Mouse (Mus musculus) gastrocnemius, adult 2 months (tissue): ENCODE data around the gene Napepld. TPM values are rescaled to one million over a fixed set of nuclear protein-coding genes. Genes with fewer than 3 reads are reported as not detected.
A peak's percentile ranks its signal among the peaks of the same experiment; 100 is the strongest.

Source experiments
- DNase-seq: peaks from one replicate; pipeline ENCODE4 v3.0.0; 2022
- H3K27ac ChIP-seq: fragments of 200-600 bp; 2 replicates; pipeline ENCODE4 v1.8.1; 2022; ENCODE audit warnings: mild to moderate bottlenecking
- H3K4me3 ChIP-seq: fragments of 200-600 bp; 2 replicates; pipeline ENCODE4 v1.8.1; 2022; ENCODE audit warnings: mild to moderate bottlenecking, moderate library complexity
- CTCF ChIP-seq: fragments of 200-600 bp; IDR thresholded peaks from 2 replicates; pipeline ENCODE4 v1.8.1; 2022; ENCODE audit warnings: antibody characterized with exemption, mild to moderate bottlenecking, moderate library complexity
- intact Hi-C: fragments of 180-260 bp; cut with DNase I; formaldehyde crosslinking; loops from one replicate; pipeline ENCODE4 v1.15.1; 2025
- total RNA-seq, 2 experiments: library from RNA; stranded (reverse); gene quantifications; 2 replicates each; pipeline ENCODE4 v1.2.3; 2021

Napepld gene
- total RNA-seq, 2 experiments from 2014 or later, result 9.2 to 11.3 TPM

DNA sequence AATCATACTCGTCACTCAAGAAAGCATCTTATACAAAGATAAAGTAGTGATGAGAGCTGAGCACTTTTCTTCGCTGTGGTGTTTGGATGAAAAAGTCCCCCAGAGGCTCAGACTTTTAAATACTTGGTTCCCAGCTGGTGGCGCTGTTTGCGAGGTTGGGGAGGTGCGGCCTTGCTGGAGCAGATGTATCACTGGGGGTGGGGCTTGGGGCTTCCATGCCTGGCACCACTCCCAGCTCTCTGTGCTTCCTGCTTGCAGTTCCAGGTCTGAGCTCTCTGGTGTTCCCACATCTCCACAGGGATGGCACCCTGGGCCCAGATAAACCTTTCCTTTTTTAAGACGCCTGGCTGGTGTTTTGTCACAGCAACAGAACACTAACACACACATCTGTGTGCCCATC lies 23.3 kb downstream of the Napepld start:
- intact Hi-C loops, result no loop called here
- no peak for DNase-seq
- no peak for TF ChIP-seq CTCF
- no peak overlapping the region for H3K27ac ChIP-seq
- no peak overlapping the region for H3K4me3 ChIP-seq

DNA sequence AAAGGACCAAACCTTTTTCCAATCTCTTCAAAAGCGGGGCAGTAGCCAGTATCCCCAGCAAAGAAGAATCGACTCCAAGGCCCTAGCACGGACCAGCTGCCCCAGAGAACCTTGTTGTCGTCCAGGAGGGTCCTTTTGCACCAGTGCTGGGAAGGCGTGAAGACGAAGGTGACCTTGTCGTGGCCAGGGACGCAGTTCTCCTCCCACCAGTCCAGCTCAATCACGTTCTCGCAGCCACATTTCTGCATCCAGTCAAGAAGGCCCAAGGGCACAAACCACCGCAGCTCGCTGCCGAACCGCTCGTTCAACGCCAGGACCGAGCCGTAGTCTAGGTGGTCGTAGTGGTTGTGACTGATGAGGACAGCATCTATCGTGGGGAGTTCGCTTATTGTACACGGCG lies 25.7 kb downstream of the Napepld start:
- intact Hi-C loops, result no loop called here
- no peak for TF ChIP-seq CTCF
- H3K27ac ChIP-seq, result no peak overlapping the region
- no peak for DNase-seq
- H3K4me3 ChIP-seq, result no peak overlapping the region

DNA sequence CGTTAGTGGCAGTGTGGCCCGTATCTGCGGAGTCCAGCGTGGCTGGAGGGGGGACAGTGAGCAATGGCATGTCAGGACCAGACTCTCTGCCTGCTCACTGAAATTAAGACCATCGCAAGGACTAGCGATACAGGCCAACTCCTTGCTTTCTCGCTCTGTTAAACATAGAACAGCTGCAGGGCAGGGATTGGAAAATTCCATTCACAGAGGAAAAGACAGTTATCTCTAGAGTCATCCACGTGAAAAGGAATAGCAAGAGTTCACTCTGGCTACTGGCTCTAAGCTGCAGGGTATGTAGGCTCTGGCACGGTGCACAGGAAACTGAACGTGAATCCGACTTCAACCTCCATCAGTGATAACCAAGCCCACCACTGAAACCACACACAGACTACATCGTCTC lies 26.2 kb downstream of the Napepld start:
- no peak overlapping the region for H3K27ac ChIP-seq
- DNase-seq, result no peak
- H3K4me3 ChIP-seq, result no peak overlapping the region
- no peak for TF ChIP-seq CTCF
- intact Hi-C loops, result no loop called here

DNA sequence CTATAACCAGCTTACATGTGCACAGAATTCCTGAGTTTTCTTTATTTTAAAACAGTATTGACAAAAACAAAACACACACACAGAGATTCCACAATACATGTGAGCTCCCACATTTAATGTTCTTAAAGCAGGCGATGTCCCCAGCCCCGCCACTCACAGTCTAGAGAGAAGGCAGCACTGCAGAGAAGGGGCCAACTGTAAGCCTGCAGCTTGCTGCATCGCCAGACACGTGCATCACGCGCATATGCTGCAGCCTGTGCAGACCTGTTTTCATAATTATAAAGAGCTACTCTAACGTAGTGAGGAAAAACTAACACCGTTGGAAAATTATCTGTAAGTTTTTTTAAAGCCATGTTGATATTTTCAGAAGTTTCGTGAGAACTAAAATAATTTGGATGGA lies 27.5 kb downstream of the Napepld start:
- no peak overlapping the region for H3K27ac ChIP-seq
- no peak for DNase-seq
- intact Hi-C loops, result no loop called here
- no peak overlapping the region for H3K4me3 ChIP-seq
- TF ChIP-seq CTCF, result no peak

DNA sequence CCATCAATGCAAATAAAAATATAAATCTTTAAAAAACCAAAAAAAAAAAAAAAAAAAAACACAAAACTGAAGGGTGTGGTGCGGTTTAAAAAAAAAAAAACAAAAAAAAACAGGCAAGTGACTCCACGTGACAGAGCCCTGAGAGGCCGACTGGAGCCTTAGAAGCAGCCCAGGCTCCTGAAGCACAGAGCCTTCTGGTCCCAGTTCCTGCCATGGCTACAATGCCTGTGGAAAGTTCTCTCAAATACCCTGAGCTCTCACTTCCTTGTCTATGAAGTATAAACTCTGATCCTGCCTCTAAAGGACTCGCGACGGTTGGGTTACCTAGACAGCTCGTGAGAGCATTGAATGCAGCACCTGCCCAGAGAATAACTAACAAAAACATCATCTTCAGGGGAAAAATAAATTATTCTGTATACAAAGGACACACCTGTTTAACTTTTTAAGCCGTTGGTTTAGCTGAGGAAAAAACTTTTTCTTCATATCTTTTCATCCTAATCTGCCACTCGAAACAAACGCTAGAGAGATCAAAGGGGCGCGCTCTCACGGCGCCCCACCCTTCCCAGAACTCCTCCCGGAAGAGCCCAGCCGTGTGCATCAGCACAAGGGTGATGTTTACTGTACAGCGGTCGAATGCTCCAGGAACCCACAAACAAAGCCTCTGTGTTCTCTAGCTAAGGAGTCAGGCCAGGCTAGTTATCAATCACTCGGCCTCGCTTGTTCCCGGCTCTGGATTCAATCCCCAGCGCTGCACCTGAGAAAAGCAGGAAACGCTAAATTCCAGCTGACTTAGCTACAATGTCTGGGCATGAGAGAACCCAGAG lies 28.2 kb downstream of the Napepld start:
- no peak for TF ChIP-seq CTCF
- DNase-seq, result no peak
- Histone ChIP-seq H3K4me3 (peak overlapping the region; percentile 56), H3K27ac (no peak overlapping the region)
- intact Hi-C loops, result no loop called here

DNA sequence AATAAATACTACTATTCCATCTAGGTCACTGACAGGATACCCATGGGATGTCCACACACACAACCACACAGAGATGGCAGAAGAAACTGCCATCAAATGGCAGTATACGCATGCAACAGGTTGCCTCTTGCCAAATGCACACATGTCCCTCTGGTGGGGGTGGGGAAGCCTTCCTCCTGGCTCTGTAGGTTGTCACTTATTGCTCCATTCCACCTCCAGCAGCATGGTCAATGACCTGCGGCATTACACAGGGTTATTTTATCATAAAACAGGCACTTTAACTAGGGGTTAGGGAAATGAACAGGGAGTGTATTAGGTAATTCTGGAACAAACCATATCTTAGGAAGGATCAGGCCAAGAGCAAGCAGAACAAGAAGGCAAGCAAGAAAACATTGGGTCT lies 31.9 kb downstream of the Napepld start:
- DNase-seq, result no peak
- Histone ChIP-seq H3K27ac (no peak overlapping the region), H3K4me3 (no peak overlapping the region)
- intact Hi-C loops, result no loop called here
- peak; percentile 52 for TF ChIP-seq CTCF

DNA sequence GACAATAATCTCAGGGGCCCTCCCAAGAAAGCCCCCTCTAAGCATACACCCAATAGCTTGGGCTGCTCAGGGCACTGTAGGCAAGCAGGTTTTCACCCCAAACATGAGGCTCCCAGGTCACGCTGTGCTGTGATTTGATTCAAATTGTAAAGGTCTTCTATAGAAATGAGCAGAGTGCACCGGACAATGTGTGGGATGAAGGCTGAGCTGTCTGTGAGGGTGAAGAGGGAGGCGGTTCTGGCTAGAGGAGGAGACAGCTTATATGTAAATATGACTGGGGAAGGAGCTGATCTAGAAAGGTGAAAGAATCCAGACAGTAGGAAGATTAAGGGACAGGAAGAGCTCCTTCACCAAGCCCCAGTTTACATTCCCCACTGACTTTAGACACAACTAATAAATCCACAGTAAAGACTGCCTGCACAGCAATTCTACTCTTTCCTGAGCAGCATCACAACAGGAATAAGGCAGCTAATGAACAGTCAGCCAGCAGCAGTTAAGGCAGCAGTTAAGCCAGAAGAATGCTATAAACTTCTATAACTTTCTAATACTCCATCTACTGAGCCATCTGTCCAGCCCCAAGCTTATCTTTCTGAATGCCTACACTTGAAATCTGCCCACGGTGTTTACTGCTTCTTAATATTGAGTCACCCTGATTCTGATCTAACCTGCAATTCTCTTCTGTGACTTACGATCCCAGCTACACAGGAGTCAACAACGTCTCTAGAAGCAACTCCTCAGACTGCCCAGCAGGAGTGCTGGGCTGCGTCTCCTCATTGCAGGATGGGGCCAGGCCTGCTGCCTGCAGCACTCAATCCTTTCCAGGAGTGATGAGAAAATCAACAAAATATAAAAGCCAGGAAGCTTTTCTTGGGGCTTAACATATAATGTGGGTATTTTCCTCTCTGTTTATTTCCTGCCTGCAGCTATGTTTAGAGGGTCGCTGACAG lies 33.7 kb downstream of the Napepld start:
- Histone ChIP-seq H3K4me3 (no peak overlapping the region), H3K27ac (no peak overlapping the region)
- intact Hi-C loops, result no loop called here
- DNase-seq, result no peak
- TF ChIP-seq CTCF, result no peak

DNA sequence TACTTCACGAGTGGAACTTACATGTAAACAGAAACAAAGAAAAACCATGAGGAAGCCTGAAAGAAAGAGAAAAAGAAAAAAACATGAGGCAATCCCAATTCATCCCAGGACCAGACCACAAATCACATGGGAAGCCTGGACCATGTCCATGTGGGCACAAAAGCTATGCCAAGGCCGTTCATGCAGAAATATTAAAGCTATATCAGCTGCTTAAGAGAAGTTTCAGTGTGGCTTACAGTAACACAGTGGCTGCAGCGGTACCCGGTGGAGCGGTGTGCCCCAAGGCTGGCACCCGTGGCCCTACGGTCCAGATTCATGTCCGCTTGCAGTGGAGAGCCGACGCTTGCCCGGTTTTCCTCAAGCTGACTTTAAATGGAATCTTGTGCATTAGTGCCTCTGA lies 38.1 kb downstream of the Napepld start:
- DNase-seq, result no peak
- Histone ChIP-seq H3K27ac (no peak overlapping the region), H3K4me3 (no peak overlapping the region)
- intact Hi-C loops, result no loop called here
- TF ChIP-seq CTCF, result no peak

DNA sequence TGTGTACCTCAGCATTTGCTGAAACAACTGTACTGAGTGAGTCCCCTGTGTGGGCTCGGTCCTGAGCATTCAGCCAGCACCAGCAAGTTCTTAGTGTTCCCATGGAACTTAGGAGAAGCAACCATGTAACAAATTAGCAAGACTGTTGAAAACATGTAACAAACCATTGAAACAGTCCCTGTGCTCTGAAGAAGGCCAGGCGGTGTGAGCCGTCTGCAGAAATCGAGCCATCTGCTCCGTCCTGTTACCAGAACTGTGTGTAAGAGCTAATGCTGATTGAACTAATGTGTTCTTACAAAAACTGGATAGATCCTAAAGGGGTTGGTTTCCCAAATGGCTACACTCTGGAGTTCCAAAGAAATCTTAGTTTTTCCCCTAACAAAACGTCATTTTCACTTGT lies 40.3 kb downstream of the Napepld start:
- no peak for TF ChIP-seq CTCF
- no peak overlapping the region for H3K4me3 ChIP-seq
- no peak overlapping the region for H3K27ac ChIP-seq
- DNase-seq, result no peak
- intact Hi-C loops, result no loop called here

DNA sequence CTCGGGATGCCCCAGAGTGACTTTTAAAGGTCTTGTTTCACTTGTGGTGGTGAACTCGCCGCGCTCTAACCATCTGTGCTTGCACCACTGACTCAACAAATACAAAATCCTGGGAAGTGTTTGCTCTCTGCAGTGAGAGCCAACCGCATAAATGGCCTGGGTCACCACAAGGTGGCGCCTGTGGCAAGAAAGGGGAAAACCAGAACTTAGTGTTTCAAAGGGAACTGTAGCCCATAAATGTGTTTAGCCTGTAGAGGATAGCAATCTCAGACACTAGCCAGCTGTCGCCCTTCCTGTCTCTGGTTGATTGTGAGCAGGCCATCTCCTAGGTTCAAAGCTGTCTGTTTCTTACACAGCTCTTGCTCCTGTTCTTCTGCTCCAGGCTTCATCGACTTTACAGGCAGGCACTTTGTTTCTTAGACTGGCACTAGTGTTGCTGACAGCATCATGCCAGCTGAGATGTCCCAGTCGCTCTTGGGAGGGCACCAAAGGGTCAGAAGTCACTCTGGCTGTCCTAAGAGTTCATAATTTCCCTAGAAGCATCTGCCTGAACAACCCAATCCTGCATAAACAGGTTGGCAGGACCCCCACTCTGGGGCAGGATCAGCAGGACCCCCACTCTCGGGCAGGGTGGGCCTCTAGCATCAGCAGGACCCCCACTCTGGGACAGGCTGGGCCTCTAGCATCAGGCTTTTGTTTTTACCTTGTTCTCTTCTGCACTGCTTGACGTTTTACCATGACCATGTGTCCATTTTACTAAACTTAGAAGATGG lies 42.4 kb downstream of the Napepld start:
- peak overlapping the region; percentile 31; the same call in 1 of the 2 replicates for H3K27ac ChIP-seq
- no peak overlapping the region for H3K4me3 ChIP-seq
- peak; percentile 91 for TF ChIP-seq CTCF
- intact Hi-C loops, result loop anchor here (2.0 kb wide), 1 partner anchor 78 kb away; the partner anchor contains the start of gene Pmpcb
- DNase-seq, result peak; percentile 86

DNA sequence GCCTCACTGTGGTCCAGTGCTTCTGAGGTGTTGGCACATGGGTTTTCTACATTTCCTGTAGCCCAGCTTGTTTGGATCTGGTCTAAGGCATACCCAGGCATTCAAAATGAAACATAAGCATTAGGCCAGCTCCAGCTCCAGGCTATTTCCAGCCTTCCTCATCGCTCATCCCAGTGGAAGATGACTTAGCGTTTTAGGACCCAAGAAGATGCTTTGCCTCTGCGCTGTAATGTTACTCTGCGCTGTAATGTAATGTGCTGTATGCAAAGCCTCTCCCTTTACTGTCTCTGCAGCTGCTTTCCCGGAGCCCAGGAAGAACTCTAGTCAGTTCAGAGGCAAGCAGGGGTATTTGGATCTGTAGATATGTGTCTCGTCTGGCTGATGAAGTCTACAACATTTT lies 43.2 kb downstream of the Napepld start:
- no peak for DNase-seq
- 0 out of 2 replicates have a peak overlapping the region, but pooled peaks have one; percentile 31 for H3K27ac ChIP-seq
- intact Hi-C loops, result loop anchor here (2.0 kb wide), 1 partner anchor 79 kb away; the partner anchor contains the start of gene Pmpcb
- no peak for TF ChIP-seq CTCF
- no peak overlapping the region for H3K4me3 ChIP-seq

DNA sequence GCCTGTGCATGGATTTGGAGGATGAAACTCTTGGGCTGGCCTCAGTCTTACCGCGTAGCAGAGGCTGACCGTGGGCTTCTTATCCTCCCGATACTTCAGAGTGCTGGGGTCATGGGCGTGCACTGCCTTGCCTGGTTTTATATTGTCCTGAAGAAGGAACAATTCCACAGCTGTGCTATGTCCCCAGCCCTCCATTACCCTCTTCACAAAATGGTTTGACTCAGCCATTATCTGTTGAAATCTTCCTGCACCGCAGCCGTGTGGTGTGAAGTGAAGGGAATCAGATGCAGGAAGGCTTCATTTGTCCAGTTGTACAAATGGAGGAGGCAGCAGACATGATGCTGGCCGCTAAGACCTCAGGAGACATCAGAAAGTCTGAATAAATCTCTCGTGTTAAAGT lies 44.3 kb downstream of the Napepld start:
- intact Hi-C loops, result no loop called here
- TF ChIP-seq CTCF, result no peak
- no peak for DNase-seq
- H3K27ac ChIP-seq, result no peak overlapping the region
- H3K4me3 ChIP-seq, result no peak overlapping the region
